Mouse (Mus musculus) erythroblast, adult 5-6 weeks (primary cell): ENCODE measurements around the gene Fer. TPM values are rescaled to one million over a fixed set of nuclear protein-coding genes. Genes with fewer than 3 reads are reported as not detected.

Experiments
- ATAC-seq: replicated peaks from 2 replicates; pipeline ENCODE4 v1.8.0; 2016; ENCODE audit warnings: moderate number of reproducible peaks, mild to moderate bottlenecking, moderate TSS enrichment, inconsistent platforms; ENCODE audit not compliant: poor library complexity, low FRiP score, severe bottlenecking
- total RNA-seq, 2 experiments: library from RNA; stranded (forward) in 1 of 2; stranded (reverse) in 1 of 2; fragments of 150-400 nt in 1 of 2; fragments of 200-764, 138-1000 nt in 1 of 2; gene quantifications; 2 replicates each; pipeline versions ENCODE4 v1.2.3 to v1.2.4; 2015 to 2017; ENCODE audit warnings: low replicate concordance in 2 of 2

The Fer gene
- total RNA-seq, 2 experiments from 2014 or later: 4.3 to 6.5 TPM

GRCm38 (mm10) chr17:63862399-63862798 lies 463 bp upstream of the Fer start:
- ATAC-seq: no peak

GRCm38 (mm10) chr17:63863647-63864149 lies 836 bp downstream of the Fer start, which contains the start of gene A930002H24Rik:
Gene A930002H24Rik (minus strand): TSS chr17:63863791.
- peak; percentile 100 for ATAC-seq

DNA sequence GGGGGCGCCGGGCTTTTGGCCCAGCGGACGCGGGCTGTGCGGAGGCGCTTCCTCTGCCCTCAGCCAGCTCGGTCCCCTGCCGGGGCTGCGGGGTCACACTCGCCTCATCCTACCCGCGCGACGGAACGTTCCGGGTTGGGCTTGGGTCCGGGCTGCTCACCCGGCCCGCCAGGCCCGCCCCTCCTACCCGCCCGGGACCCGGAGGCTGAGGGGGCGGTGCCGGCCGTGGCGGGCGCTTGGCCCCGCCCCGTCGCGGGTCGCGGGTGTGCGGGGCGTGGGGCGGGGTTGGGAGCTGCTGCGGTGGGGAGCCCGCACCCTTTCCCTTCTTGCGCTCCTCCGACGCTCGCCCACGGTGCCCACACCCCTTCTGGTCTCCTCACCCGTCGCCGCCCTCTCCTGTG lies 1.3 kb downstream of the Fer start:
- no peak for ATAC-seq

DNA sequence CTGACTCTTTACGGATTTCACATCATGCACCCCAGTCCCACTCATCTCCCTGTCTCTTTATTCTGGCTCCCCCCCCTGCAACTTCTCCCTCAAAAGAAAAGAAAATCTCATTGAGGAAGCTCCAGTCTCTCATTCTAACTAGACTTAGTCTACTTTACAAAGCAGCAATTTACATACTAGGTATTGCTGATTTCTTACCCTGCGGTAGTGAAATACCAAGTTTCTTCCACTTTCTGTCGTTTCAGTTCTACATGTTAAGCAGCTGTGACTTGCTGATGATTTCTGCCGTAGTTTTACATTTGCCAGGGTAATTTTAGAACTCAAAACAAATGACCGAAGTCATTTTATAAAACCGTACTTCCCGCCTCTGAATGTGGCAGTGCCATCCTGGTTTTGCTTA lies 8.9 kb downstream of the Fer start:
- ATAC-seq: no peak

GRCm38 (mm10) chr17:63878889-63879288 lies 16.0 kb downstream of the Fer start:
- no peak for ATAC-seq

DNA sequence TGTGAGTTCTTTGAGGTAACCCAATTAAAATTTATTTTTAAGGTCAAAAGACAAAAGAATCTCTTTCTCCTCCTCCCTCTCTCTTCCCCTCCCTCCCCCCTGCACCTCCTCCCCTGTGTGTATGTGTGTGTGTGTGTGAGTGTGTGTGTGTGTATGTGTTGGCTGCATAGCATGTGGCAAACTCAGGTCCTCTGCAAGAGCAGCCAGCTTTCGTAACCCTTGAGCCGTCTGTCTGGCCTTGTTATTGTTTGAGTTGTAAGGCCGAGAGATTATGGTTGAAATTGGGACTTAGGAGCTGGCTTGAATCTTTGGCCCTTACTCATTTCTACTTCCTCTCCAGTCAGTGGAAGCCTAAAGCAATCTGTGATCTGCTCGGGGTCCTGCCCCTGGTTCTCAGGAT lies 17.1 kb downstream of the Fer start:
- no peak for ATAC-seq

GRCm38 (mm10) chr17:63886988-63887387 lies 24.1 kb downstream of the Fer start:
- ATAC-seq: no peak

DNA sequence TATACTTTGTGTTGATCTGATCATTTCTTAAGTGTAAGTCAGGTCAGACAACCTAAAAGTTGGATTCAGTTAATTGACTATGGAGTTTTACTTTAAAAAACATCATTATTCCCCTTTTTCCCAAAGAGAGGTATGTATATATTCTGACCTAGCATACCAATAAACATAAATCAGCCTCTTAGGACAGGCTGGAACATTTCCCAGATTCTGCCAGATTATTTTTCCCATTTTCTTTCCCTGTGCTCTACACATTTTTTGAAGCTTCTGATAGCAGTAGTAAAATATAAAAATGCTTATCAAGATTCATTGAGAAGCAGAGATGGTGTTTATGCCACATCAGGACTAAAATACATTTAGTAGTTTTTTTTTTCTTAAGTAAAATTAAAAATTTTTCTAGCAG lies 27.7 kb downstream of the Fer start:
- ATAC-seq: no peak

DNA sequence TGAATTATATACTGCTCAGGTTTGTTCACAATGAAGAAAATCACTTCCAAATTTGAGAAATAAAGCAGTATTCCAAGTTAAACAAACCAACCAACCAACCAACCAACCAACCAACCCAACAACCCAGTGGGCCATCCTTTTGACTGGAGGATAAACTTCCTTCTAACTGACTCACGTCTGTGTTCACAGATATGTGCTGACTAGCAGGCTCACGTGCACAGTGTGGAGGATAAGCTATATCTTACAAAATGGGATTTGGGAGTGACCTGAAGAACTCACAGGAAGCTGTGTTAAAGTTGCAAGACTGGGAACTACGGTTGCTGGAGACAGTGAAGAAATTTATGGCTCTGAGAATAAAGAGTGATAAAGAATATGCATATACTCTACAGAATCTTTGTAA lies 33.0 kb downstream of the Fer start:
- no peak for ATAC-seq

DNA sequence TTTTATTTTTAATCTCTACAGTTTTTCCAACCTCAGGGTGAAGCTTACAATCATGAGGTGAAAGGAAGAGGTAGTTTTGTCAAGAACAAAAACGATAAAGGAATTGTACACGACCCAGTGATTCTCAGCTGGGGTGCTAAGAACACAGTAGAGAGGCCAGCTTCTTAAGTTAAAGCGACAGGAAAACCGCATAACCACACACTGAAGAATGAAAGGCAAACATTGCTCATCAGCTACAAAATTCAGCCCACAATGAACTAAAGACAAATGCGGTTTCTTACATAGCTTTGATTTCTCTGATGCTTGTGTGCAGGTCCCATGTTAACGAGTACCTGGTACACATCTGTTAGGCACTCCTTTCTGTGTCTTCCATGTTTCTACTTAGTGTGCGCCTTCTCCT lies 34.2 kb downstream of the Fer start:
- no peak for ATAC-seq

DNA sequence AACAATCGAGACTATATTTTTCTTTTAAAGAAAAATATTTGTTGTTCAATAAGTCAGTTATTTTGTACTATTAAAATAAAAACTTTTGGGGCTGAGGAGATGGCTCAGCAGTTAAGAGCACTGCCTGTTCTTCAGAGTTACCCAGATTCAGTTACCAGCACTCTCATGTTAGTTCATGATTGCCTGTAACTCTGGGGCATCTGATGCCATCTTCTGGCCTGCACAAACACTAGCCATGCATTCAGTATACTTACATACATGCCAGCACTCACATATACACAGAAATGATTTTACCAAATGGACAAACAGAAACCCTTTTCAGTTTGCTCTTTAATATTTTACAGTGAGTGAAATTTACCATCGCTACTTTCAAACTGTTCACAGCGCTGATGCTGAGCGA lies 46.4 kb downstream of the Fer start:
- no peak for ATAC-seq

- no peak for ATAC-seq
These were observed 58.8 kb downstream of the Fer start for GRCm38 (mm10) chr17:63921601-63922203.

GRCm38 (mm10) chr17:63925581-63925980 lies 62.7 kb downstream of the Fer start:
- no peak for ATAC-seq

DNA sequence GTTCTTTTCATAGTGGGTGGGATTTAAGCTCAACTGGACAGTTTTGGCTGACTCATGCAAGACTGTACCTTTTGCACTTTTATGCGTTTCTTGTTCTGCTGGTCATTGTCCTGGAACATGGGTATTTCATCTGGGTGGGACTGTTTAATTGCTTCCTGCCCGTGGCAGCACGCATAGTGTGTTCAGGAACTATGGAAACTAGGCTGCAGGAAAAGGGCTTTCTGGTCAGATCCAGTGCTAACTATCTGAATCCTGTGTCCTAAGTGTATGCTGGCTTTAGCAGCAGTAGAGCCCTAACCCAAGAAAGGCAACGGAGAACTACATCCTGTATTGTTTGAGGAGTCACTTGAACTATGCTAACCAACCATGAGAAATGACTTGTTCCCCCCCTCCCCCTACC lies 67.8 kb downstream of the Fer start:
- no peak for ATAC-seq

GRCm38 (mm10) chr17:63931556-63931955 lies 68.7 kb downstream of the Fer start:
- no peak for ATAC-seq

- no peak for ATAC-seq
These were observed 72.5 kb downstream of the Fer start for GRCm38 (mm10) chr17:63935408-63935807.

DNA sequence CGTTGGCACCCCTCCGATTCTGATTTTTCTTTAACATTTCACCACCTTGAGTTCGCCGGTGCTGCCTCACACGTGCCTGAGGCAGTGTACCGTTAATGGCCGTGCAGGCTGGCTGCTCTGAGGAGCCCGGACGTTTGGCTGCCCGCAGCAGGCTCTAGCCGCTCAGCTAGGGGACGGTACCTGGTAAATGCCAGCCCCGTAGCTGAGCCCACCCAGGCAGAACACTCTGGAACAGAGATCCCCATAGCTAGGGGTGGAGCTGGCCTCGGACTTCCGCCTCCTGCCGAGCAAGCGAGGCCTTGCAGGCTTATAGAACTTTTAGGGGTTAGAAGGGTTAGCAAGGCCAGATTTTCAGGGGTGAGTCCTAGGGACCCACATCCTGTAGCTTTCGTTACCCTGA lies 75.0 kb downstream of the Fer start:
- no peak for ATAC-seq

DNA sequence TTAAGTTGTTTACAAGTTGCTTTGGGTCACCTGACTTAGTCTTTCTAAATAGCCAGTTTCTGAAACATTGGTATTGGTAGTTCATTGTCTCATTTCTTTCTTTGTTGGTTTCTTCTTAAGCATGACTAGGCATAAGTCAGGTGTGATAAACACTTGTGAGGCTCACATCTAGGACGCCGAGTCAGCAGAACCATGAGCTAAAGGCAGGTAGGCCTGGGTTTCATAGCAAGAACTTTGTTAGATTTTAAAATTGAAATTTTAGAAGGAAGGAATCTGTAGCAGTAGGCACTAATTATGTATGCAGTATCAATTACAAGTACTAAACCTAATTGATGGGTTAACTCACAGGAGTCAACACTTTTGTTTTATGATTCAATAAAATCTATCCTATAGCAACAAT lies 83.9 kb downstream of the Fer start:
- ATAC-seq: no peak

DNA sequence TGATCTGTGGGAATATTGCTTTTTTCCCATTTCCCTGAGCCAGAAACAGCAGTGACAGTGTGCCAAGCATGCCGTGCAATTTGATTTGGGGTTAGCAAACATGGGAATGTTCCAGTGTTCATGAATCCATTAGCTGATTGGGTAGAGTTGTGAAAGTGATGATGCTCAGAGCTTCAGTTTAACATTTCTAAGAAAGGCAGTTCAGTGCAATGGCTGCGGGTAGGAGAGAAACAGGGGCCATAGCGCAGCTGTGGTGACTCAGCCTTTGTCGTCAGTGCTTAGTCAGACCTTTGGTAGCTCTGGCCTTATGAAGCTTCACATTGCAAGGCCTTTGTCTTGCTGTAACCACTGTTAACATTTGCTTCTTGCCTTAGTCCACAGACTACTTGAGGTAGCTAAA lies 85.9 kb downstream of the Fer start:
- no peak for ATAC-seq

- ATAC-seq: no peak
These were observed 88.6 kb downstream of the Fer start for GRCm38 (mm10) chr17:63951436-63951835.

GRCm38 (mm10) chr17:63967091-63967490 lies 104.2 kb downstream of the Fer start:
- no peak for ATAC-seq

DNA sequence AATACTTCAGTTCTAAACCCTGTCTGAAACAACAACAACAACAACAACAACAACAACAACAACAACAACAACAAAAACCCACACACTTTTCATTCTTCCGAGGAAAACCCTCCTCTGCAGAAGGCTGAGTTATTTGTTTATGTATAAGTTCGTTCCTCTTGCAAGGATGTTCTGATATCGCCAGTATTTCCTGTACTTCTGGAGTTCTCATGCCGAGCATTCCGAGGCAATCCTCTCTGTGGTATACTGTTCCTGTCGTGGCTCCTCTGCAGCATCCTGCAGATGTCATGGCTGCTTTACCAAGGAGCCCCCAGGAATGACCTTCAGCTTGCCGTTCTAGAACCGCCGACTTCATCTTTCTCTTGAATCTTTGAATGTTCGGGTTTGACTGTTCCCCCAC lies 106.6 kb downstream of the Fer start:
- ATAC-seq: no peak
